Mouse (Mus musculus) forebrain, embryonic 15.5 days (tissue): ENCODE data around the gene A930004D18Rik. TPM values are rescaled to one million over a fixed set of nuclear protein-coding genes. Genes with fewer than 3 reads are reported as not detected.
A peak's percentile ranks its signal among the peaks of the same experiment; 100 is the strongest.

Experiments
- ATAC-seq: fragments of 200-750 bp; cut with Nextera tagmentation; replicated peaks from 2 replicates; pipeline ENCODE4 v1.8.0; 2017; ENCODE audit warnings: mild to moderate bottlenecking, moderate TSS enrichment, moderate library complexity
- H3K27ac ChIP-seq: fragments of 300-500 bp; sonication (generic); replicated peaks from 2 replicates; pipeline ENCODE4 v1.5.1; 2015; ENCODE audit warnings: mild to moderate bottlenecking, inconsistent platforms
- H3K27me3 ChIP-seq: fragments of 300-500 bp; sonication (generic); 2 replicates; pipeline ENCODE4 v1.6.1; 2015; ENCODE audit warnings: inconsistent platforms
- H3K36me3 ChIP-seq: fragments of 300-500 bp; sonication (generic); 2 replicates; pipeline ENCODE4 v1.6.1; 2015; ENCODE audit warnings: mild to moderate bottlenecking, inconsistent platforms
- H3K4me1 ChIP-seq: fragments of 300-500 bp; sonication (generic); 2 replicates; pipeline ENCODE4 v1.6.1; 2015; ENCODE audit warnings: inconsistent platforms
- H3K4me2 ChIP-seq: fragments of 300-500 bp; sonication (generic); replicated peaks from 2 replicates; pipeline ENCODE4 v1.6.1; 2015; ENCODE audit warnings: mild to moderate bottlenecking, inconsistent platforms
- H3K4me3 ChIP-seq: fragments of 300-500 bp; sonication (generic); 2 replicates; pipeline ENCODE4 v1.5.1; 2015; ENCODE audit warnings: mild to moderate bottlenecking, inconsistent platforms
- H3K9ac ChIP-seq: fragments of 300-500 bp; sonication (generic); replicated peaks from 2 replicates; pipeline ENCODE4 v1.6.1; 2015; ENCODE audit warnings: mild to moderate bottlenecking, inconsistent platforms
- H3K9me3 ChIP-seq: fragments of 300-500 bp; sonication (generic); 2 replicates; pipeline ENCODE4 v1.6.1; 2016; ENCODE audit warnings: inconsistent platforms
- WGBS: fragments of 180-500 bp; shearing (Covaris S2); methylation state at CpG from one replicate; pipeline ENCODE4 v1.1.7; 2015; ENCODE audit warnings: mixed read lengths; 5-methylcytosine and 5-hydroxymethylcytosine counted together
- polyA plus RNA-seq: library from polyadenylated mRNA; unstranded; fragments of >200 nt; fragmentation: Nextera tagmentation; extraction: Ambion mirVana; gene quantifications from 2 replicates; pipeline ENCODE4 v1.2.1, GENCODE M21; 2015

The A930004D18Rik gene
- polyA plus RNA-seq, 1 experiment from 2014 or later = 14.7 TPM

DNA sequence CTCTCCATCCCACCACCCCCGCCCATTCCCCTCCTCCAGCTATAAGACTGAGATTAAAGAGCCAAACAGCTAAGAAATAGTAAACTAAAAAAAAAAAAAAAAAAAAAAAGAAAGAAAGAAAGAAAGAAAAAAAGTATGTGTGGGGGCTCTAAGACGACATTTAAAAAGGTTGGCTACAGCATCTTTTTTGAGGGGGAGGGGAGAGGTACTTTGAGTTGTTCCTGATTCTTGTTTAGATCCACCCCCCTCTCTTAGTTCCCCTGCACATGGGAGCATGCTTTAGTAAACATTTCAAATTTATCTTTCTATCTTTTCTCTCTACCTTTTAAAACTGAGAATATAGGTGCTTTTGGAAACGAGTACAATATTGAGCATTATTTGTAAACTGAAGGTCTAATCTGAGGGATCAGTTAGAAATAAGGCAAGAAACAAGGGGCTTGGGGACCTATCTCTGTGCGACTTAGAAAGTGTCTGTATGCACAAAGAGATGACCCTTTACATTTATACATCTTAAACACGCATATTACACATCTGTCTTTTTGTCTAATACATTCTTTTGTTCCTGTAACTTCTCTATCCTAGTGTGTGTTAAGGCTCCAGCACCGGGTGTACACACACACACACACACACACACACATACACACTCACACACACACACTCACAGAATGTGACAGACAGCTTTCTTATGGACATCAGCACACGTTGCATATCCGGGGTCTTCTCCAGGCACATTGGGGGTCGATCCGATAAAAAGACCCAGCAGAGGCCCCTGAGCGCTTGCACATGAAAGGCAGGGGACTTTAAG lies 13.7 kb upstream of the A930004D18Rik start:
- 6% methylated on average over 11 of the region's 11 CpGs for WGBS
- ATAC-seq = no peak
- no peaks in the 10 kb centered on the region for H3K9me3 ChIP-seq
- H3K4me2 ChIP-seq = peak overlapping the region; percentile 60
- H3K27ac ChIP-seq = peak overlapping the region; percentile 99
- H3K27me3 ChIP-seq = no peaks in the 10 kb centered on the region
- peaks cover 57% of the 10 kb centered on the region for H3K4me1 ChIP-seq
- H3K4me3 ChIP-seq = peak overlapping the region; percentile 90; the same call in 1 of the 2 replicates
- no peaks in the 10 kb centered on the region for H3K36me3 ChIP-seq
- H3K9ac ChIP-seq = peak overlapping the region; percentile 100; the same call in 1 of the 2 replicates

GRCm38 (mm10) chr2:18050541-18050985 lies 13.0 kb upstream of the A930004D18Rik start:
- H3K27me3 ChIP-seq = no peaks in the 10 kb centered on the region
- H3K4me2 ChIP-seq = peak overlapping the region; percentile 60
- H3K4me1 ChIP-seq = peaks cover 53% of the 10 kb centered on the region
- WGBS = 3% methylated on average over 10 of the region's 10 CpGs
- H3K27ac ChIP-seq = peak overlapping the region; percentile 99
- no peak for ATAC-seq
- H3K4me3 ChIP-seq = peak overlapping the region; percentile 90
- H3K9me3 ChIP-seq = no peaks in the 10 kb centered on the region
- peak overlapping the region; percentile 100; the same call in 1 of the 2 replicates for H3K9ac ChIP-seq
- H3K36me3 ChIP-seq = no peaks in the 10 kb centered on the region

- H3K9ac ChIP-seq = peak overlapping the region; percentile 100
- no peak for ATAC-seq
- peak overlapping the region; percentile 90 for H3K4me3 ChIP-seq
- H3K4me1 ChIP-seq = peaks cover 48% of the 10 kb centered on the region
- no peaks in the 10 kb centered on the region for H3K27me3 ChIP-seq
- WGBS = 11% methylated on average over 2 of the region's 2 CpGs
- H3K4me2 ChIP-seq = peak overlapping the region; percentile 60
- H3K36me3 ChIP-seq = no peaks in the 10 kb centered on the region
- H3K27ac ChIP-seq = peak overlapping the region; percentile 99
- H3K9me3 ChIP-seq = no peaks in the 10 kb centered on the region
Observed at GRCm38 (mm10) chr2:18050018-18050417, 12.5 kb upstream of the A930004D18Rik start.

DNA sequence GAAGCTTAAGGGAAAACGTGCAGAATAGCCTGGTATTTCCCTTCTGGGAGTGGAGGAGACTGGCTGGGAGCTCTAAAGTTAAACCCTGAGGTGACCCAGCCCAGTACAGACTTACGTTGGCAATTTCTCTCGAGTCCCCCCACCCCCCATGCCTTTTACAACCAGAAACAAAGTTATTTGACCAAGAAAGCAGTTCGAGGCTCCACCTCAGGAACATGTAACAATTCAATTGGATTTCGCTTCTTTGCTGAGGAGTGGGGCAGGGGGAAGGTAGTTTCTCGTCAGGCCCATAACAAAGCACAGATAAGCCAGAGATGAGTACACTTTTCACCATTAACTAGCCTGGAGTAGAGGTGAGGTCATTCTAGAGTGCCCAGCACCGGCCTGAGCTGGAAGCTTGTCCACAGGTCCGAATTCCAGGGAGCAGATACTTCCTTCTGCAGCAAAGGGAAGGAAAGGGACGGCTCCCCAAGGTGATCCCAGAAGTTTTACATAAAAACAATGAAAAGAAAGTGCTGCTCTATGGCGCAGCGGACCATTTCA lies 11.8 kb upstream of the A930004D18Rik start:
- Histone ChIP-seq H3K27ac (peak overlapping the region; percentile 99), H3K4me3 (peak overlapping the region; percentile 90), H3K4me1 (peaks cover 48% of the 10 kb centered on the region), H3K9ac (peak overlapping the region; percentile 100), H3K36me3 (no peaks in the 10 kb centered on the region), H3K27me3 (no peaks in the 10 kb centered on the region), H3K4me2 (peak overlapping the region; percentile 60), H3K9me3 (no peaks in the 10 kb centered on the region)
- ATAC-seq = peak; percentile 24; the same call in 1 of the 2 replicates
- WGBS = 4% methylated on average over 11 of the region's 11 CpGs

DNA sequence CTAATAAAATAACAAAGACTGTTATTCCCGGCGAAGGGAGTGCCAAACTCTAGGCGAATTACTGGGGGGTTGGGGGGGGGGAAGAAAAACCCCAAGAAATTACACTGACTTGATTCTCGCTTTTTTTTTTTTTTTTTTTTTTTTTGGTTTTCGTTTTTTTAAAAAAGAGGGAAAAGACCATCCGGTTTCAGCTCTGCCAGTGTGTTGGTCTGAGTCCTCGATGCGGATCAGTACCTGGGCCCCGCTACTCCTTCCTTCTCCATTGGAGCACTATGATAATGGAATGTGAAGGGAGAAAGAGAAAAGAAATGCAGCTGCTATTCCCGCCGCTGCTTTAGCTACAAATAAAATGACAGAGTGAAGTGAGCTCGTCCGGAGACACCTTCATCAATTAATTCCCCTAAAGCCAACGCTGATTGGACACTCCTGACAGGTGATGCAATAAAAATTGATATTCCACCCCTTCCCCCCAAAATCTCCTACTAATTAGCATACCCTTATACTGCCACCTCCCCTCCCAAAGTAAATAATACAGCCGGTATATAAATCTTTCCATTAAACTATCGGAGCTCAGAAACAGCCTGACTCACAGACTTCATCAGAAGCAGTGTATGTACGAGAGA lies 11.0 kb upstream of the A930004D18Rik start, which contains the start of gene Skida1:
Gene Skida1, minus strand, starts transcription at position 599 of the 623 bp plus-strand sequence.
- Histone ChIP-seq H3K9me3 (no peaks in the 10 kb centered on the region), H3K4me2 (peak within 1 kb of the TSS; percentile 60), H3K27ac (peak within 1 kb of the TSS; percentile 99), H3K4me3 (peak within 1 kb of the TSS; percentile 90), H3K4me1 (peaks cover 46% of the 10 kb centered on the region), H3K27me3 (no peaks in the 10 kb centered on the region), H3K36me3 (no peaks in the 10 kb centered on the region), H3K9ac (peak within 1 kb of the TSS; percentile 100)
- under 1% methylated on average over 17 of the region's 17 CpGs for WGBS
- ATAC-seq = peak; percentile 62

- H3K4me1 ChIP-seq = peaks cover 49% of the 10 kb centered on the region
- peak; percentile 83 for ATAC-seq
- WGBS = under 1% methylated on average over 70 of the region's 70 CpGs
- no peaks in the 10 kb centered on the region for H3K36me3 ChIP-seq
- H3K9me3 ChIP-seq = no peaks in the 10 kb centered on the region
- peak overlapping the region; percentile 100 for H3K9ac ChIP-seq
- peak overlapping the region; percentile 99 for H3K27ac ChIP-seq
- no peaks in the 10 kb centered on the region for H3K27me3 ChIP-seq
- H3K4me2 ChIP-seq = peak overlapping the region; percentile 60
- peak overlapping the region; percentile 90 for H3K4me3 ChIP-seq
Observed at GRCm38 (mm10) chr2:18047646-18048452, 10.3 kb upstream of the A930004D18Rik start.

DNA sequence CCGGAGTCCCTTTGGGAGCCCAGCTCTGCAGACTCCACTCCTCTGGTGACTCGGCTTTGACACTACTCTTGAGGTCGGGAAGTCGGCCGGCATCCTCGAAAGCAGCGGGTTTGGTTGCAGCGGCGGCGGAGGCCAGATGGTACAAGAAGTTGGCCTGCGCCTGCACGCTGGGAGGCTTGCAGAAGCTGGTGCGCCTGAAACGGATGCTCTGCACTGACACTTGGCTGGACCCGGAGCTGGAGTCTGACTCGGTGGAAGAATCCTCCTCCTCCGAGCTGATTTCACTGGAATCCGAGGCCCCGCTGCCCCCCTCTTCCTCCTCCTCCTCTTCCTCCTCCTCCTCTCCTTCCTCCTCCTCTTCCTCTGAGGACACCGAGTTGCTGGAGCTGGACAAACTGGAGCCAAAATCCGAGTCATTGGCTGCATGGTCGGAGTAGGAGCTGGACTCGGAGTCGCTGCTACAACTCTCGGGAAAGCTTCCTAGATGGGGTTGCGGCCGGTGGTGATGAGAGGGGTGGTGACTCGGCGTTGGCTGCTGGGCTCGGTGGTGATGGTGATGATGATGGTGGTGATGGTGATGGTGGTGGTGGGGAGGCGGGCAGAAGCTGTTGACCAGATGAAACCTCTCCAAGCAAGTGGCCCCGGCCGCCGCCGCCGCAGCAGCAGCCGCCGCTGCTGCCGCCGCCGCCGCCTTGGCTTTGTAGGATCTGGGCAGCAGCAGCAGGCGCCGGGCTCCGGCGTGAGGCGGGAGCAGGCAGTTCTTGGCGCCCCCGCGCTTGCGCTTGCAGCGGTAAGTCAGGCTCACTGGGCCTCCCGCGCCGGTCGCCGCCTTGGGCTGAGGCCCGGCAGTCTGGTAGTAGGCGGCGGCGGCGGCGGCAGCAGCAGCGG lies 9.5 kb upstream of the A930004D18Rik start:
- H3K36me3 ChIP-seq = no peaks in the 10 kb centered on the region
- no peaks in the 10 kb centered on the region for H3K27me3 ChIP-seq
- peak overlapping the region; percentile 60 for H3K4me2 ChIP-seq
- peak overlapping the region; percentile 99 for H3K27ac ChIP-seq
- H3K9me3 ChIP-seq = no peaks in the 10 kb centered on the region
- H3K9ac ChIP-seq = peak overlapping the region; percentile 100
- peak; percentile 33 for ATAC-seq
- peak overlapping the region; percentile 90 for H3K4me3 ChIP-seq
- under 1% methylated on average over 57 of the region's 64 CpGs for WGBS
- H3K4me1 ChIP-seq = peaks cover 56% of the 10 kb centered on the region

DNA sequence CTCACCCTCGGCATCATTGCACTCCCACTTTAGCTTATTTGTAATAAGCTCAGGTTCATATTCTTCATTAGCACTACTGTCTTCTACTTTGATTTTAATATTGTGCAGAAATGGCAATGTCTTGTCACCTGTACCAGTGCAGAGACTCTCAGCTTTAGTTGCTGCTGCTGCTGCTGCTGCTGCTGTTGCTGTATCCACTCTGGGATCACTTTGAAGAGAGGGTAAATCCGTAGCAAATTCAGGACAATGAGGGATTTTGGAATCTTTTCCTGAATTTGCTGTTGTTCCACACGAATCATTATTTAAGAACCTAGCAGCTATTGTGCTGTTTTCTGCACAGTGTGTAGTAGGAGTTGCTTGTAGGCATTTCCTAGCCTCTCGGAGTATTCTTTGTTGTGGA lies 8.6 kb upstream of the A930004D18Rik start:
- WGBS = under 1% methylated on average over 4 of the region's 4 CpGs
- H3K36me3 ChIP-seq = no peaks in the 10 kb centered on the region

DNA sequence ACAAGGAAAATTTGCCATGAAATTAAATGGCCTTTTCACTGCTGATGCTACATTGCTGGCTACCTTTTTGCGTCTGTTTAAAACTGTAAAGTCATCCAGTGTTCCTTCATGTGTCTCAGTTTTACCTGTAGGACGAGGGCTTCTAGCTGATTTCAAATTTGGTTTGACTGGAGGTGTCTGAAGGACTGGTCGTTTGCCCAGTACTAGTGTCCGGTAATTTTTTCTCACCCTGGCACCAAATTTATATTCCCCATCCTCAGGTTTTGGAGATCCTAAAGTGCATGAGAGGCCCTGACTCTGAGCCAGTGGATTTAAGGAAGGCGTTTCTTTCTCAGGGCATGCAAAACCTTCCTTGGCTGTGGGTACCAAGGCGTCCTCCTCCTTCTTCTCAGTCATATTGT lies 8.2 kb upstream of the A930004D18Rik start:
- 4% methylated on average over 6 of the region's 6 CpGs for WGBS
- H3K27ac ChIP-seq = peak overlapping the region; percentile 99
- H3K9ac ChIP-seq = peak overlapping the region; percentile 100
- no peaks in the 10 kb centered on the region for H3K9me3 ChIP-seq
- no peak for ATAC-seq
- H3K36me3 ChIP-seq = no peaks in the 10 kb centered on the region
- H3K4me1 ChIP-seq = peaks cover 58% of the 10 kb centered on the region
- H3K4me3 ChIP-seq = peak overlapping the region; percentile 90
- no peaks in the 10 kb centered on the region for H3K27me3 ChIP-seq
- peak overlapping the region; percentile 60 for H3K4me2 ChIP-seq

More for the DNA sequence above, 8.6 kb upstream of the A930004D18Rik start:
- H3K4me2 ChIP-seq = peak overlapping the region; percentile 60
- no peak for ATAC-seq
- peaks cover 56% of the 10 kb centered on the region for H3K4me1 ChIP-seq
- H3K4me3 ChIP-seq = peak overlapping the region; percentile 90
- H3K9me3 ChIP-seq = no peaks in the 10 kb centered on the region
- H3K9ac ChIP-seq = peak overlapping the region; percentile 100
- no peaks in the 10 kb centered on the region for H3K27me3 ChIP-seq
- H3K27ac ChIP-seq = peak overlapping the region; percentile 99

DNA sequence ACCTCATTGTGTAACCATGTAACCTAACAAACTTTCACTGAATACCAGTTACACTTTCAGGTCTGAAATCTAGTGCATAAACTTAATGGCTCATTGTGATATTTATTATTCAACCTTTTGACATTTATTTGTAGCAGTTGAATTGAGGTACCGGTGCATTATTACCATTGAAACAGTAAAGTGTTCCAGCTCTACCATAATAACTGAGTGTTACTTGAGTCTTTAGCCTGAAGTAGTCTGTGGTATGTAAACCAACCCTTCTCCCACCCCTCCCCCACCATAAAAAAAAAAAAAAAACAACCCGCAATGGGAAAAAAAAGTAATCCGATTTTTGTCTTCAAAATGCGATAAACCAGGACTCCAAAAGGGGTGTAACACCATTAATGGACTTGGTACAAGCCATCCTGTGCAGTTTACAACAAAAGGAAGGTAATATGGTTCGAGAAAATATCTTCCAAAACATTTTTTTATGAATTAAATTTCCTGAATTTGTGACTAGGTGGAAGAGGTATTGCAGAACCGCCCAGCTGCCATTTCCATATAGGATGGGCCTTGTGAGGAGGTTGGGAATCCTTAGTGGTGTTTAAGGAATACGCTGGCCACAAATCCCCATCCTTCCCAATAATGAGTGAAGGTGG lies 7.7 kb upstream of the A930004D18Rik start:
- H3K27ac ChIP-seq = peak overlapping the region; percentile 99
- no peaks in the 10 kb centered on the region for H3K27me3 ChIP-seq
- H3K4me1 ChIP-seq = peaks cover 58% of the 10 kb centered on the region
- peak overlapping the region; percentile 100 for H3K9ac ChIP-seq
- peak overlapping the region; percentile 60 for H3K4me2 ChIP-seq
- H3K36me3 ChIP-seq = no peaks in the 10 kb centered on the region
- WGBS = 1% methylated on average over 7 of the region's 7 CpGs
- no peak for ATAC-seq
- peak overlapping the region; percentile 90 for H3K4me3 ChIP-seq
- H3K9me3 ChIP-seq = no peaks in the 10 kb centered on the region
